Mouse (Mus musculus): ENCODE results near the gene Dcbld2.
"Not testable (repeated sequence)": the region's sequence is repeated elsewhere in the genome, so short reads cannot be mapped to it uniquely, and the experiment has no call there.

Dcbld2 gene

DNA sequence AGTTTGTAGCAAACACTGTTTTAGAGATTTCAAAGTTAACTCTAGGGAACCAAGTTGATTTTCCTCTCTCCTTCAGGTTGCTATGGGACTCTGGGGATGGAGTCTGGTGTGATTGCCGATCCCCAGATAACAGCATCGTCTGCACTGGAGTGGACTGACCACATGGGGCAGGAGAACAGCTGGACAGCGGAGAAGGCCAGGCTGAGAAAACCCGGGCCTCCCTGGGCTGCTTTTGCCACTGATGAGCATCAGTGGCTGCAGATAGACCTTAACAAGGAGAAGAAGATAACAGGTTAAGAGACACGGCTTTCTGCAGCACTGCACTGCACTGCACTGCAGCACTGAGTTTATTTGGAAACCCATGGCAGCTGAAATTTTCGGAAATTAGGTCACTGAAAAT lies 42.4 kb downstream of the Dcbld2 start:
- no peak for DNase-seq (ENCODE audit: low spot score)

DNA sequence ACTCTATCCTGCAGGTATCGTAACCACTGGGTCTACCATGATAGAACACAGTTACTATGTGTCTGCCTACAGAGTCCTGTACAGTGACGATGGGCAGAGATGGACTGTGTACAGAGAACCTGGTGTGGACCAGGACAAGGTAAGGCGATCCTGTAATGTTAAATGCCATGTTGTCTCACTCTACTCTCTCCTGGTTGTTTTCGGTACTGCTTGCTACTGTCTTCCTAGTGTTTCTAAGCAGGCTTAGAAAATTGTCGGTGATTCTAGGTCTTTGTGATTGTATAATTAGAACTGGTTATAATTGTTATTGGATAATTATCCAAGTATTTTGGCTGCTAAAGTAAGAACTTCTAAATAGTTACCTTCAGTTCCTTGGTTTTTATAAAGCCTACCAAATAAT lies 43.4 kb downstream of the Dcbld2 start:
- no peak for DNase-seq (ENCODE audit: low spot score)

GRCm38 (mm10) chr16:58453138-58453537 lies 44.9 kb downstream of the Dcbld2 start:
- no peak for DNase-seq (ENCODE audit: low spot score)

DNA sequence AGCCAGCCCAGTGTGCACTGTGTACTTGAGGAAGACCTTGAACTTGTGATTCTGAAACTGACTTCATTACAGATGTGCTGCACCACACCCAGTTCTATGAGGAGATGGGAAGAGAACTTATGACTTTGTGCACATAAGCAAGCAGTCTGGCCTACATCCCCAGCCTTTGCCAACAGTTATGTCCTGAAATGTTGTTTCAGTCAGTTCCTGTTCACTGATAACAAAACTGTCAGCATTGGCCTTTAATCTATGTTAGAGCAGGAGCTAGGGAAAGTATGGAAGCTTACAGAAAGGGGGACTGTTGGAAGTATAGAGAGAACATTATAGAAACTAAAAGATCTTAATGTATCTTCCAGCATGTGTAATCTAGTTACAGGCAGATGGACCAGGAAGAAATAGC lies 45.6 kb downstream of the Dcbld2 start:
- DNase-seq (ENCODE audit: low spot score): no peak

DNA sequence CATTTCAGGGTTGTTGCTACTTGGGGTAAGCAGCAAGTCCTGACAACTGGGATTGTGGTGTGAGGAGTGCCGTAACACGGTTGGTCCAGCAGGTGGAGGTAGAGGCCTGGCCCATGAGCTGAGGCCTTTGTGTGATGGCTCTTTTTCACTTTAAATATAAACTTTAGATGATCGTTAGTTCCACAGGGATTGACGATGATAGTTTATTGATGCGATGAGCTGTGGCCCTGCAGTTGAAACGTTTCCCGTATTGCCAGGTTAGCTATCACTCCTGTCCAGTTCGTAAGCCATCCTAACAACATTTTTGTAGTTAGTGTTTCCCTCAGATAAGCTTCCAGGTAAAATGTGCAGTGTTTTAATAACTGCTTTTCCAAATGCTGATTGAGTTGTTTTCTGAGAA lies 46.4 kb downstream of the Dcbld2 start:
- peak; percentile 51 for DNase-seq (ENCODE audit: low spot score)

DNA sequence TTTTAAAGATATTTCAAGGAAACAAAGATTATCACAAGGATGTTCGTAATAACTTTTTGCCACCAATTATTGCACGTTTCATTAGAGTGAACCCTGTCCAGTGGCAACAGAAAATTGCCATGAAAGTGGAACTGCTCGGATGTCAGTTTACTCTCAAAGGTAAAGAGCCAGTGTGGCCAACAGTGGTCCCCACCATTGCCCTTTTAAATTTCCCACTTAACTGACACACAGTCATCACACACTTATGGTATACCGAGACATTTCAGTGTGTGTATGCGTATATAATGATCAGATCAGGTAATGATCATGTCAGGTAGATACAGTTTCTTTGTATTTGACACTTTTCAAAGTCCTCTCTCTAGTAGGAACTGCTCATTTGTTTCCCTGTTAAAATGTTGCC lies 46.9 kb downstream of the Dcbld2 start:
- no peak for DNase-seq (ENCODE audit: low spot score)

GRCm38 (mm10) chr16:58456445-58456844 lies 48.2 kb downstream of the Dcbld2 start:
- DNase-seq (ENCODE audit: low spot score): no peak

DNA sequence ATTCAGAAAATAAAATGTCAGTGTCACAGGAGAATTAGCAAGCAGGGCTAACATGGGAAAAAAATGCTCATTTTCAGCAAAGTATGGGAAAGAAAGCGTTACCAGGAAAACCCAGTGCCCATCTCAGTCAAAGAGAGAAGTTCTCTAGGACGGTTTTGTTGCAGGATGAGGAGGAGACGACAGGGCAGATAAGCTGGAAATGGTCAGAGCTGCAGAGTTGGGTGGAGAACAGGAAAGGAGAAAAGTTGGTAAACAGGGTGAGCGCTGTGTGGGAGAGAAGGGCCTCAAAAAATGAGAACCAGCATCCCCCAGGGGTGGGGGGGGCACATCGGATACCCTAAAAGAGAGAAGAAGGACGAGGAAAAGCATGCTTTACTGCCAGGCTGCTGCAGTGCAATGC lies 48.7 kb downstream of the Dcbld2 start:
- DNase-seq (ENCODE audit: low spot score): no peak

DNA sequence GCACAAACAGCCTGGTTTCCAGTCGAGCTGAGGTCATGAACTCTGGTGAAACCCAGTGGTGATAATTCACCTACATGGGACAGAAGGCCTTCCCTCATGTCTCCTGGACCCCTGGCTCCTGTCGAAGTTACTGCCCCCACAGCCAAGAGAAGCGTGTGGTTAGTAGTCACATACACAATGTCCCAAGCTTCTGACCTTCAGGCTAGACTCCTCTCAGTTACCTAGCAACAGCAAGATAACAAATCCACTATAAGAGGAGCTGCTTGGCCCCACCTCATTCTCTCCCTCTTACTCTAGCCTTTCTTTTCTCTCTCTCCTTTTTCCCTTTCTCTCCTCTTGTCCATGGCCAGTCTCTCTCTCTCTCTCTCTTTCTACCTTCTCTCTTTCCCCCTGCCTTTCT lies 51.7 kb downstream of the Dcbld2 start:
- DNase-seq (ENCODE audit: low spot score): not testable (repeated sequence)

- no peak for DNase-seq (ENCODE audit: low spot score)
Measured at GRCm38 (mm10) chr16:58460386-58460785, 52.1 kb downstream of the Dcbld2 start.

GRCm38 (mm10) chr16:58461856-58462518 lies 53.7 kb downstream of the Dcbld2 start:
- no peak for DNase-seq (ENCODE audit: low spot score)

DNA sequence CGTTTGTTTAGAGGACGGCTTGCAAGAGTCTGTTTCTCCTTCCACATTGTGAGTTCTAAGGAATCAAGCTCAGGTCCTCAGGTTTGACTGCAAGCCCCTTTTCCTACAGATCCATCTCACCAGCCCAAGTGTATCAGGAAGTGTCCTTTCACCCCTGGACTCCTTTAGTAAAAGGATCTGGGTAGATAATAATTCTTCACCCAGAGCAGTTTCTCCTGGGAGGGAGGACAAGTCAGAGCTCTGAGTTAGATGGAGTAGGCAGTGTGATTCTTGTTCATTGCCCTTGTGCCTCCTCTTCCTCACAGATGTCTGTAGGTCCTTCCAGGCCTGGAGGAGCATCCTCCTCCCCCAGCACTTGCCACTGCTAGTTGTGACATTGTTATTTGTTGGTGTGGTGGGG lies 54.3 kb downstream of the Dcbld2 start:
- no peak for DNase-seq (ENCODE audit: low spot score)

GRCm38 (mm10) chr16:58464051-58464450 lies 55.8 kb downstream of the Dcbld2 start:
- peak; percentile 17 for DNase-seq (ENCODE audit: low spot score)

DNA sequence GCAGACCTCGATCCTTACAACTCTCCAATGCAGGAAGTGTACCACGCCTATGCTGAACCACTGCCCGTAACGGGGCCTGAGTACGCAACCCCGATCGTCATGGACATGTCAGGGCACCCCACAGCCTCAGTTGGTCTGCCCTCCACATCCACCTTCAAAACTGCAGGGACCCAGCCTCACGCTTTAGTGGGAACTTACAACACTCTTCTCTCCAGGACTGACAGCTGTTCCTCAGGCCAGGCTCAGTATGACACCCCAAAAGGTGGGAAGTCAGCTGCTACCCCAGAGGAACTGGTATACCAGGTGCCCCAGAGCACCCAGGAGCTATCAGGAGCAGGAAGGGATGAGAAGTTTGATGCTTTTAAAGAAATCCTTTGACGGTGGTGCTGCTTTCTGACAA lies 57.2 kb downstream of the Dcbld2 start:
- DNase-seq (ENCODE audit: low spot score): no peak

GRCm38 (mm10) chr16:58470061-58470460 lies 61.8 kb downstream of the Dcbld2 start:
- no peak for DNase-seq (ENCODE audit: low spot score)

DNA sequence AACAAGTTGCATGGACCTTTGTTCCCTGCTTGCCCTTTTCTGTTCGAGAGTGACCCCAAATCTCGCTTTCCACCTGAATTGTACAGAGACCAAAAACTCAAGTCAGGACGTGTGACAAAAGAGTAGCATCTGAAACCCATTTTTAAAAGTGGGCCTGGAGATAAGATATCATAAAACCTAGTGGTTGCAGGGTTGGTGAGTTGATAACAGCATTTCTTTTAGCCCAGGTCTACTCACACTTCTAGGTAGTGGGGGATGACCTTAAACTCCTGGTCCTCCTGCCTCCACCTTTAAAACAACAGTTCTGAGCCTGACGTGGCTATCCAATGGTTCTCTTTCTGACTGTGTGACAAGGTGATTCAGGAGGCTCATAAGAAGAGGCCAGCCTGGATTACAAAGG lies 62.6 kb downstream of the Dcbld2 start:
- no peak for DNase-seq (ENCODE audit: low spot score)

DNA sequence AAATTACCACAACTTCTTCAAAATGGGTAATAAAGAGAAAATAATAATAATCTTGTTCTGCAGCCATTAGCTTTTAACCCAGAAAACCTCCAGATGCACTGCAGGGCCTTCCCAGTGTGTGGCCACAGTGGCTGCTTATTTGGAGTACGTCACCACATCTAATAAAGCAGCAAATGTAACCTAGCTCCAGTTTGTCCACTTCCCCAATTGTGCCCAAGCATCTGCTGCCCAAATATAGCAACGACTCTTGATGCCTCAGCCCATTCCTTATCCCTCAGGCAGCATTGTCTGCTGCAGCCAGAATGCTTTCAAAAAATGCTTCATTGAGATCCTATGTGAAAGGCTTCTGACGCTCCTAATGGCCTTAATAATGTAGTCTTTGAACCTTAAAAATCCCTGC lies 66.6 kb downstream of the Dcbld2 start:
- DNase-seq (ENCODE audit: low spot score): no peak

GRCm38 (mm10) chr16:58475544-58476154 lies 67.4 kb downstream of the Dcbld2 start:
- DNase-seq (ENCODE audit: low spot score): no peak

DNA sequence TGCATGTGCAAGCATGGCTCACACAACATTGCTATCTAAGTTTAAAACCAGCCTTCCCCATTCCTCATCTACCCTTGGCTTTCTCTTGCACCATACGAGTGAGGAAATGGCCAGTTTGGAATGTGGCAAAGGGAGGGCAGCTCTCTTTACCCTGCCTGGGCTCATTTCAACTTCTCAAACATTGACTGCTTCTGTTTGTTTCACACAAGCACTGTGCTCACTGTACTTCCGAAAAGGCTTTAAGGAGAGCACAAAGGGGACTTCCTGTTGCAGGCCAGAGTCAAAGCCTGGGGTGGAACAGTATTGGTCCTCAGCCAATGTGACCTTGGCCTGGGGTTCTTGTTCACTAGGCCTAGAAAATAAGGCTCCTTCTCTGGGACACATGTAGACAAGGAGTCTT lies 68.1 kb downstream of the Dcbld2 start:
- DNase-seq (ENCODE audit: low spot score): no peak

- no peak for DNase-seq (ENCODE audit: low spot score)
Measured at GRCm38 (mm10) chr16:58479898-58480448, 71.7 kb downstream of the Dcbld2 start.

DNA sequence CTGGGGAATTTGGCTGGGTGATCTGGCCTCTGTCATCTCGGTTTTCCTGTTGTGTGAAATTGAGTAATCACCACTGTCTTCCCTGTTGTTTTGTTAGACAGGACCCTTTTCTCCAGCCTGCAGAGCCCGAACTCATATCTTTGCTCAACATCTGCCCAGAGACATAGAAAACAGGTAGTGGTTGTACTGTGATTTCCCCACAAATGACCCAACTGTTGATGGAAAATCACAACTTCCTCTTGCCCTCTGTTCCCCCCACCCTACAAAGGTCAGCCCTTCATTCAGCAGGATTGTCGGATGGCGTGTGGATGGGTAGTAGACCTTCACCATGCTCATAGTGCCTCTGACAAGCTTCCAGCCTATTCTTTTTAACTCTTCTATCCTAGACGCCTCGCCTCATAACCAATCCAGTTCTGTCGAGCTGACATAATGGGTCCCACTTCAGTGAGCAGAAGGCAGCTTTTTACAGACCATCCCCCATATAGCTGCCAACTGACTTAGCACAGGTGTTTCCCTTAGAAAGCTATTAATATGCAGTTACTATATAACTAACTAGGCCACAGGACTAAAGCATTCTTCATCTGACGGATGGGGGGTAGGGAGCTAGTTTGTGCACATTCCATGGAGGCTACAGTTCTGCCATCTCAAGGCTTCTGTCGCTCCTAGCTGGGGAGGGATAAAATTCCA lies 73.1 kb downstream of the Dcbld2 start:
- DNase-seq (ENCODE audit: low spot score): no peak

- no peak for DNase-seq (ENCODE audit: low spot score)
Measured at GRCm38 (mm10) chr16:58481906-58482270, 73.6 kb downstream of the Dcbld2 start.

DNA sequence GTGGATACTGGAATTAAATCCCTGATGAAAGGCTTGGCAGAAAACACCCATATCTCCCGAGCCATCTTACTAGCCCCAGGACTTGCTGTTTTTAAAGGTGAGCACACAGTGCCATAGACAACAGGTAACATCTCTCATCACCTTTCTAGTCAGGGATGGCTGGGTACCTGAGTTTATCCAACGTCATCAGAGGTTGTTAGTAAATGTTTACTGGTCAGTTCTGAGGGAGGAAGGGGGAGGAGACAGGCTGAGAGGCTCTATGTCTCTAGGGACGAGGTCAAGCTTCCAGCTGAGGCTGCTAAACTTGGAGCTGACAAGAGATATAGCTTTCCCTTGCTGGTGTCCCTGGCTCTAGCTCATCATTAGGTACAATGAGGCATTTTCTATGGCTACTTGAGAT lies 74.1 kb downstream of the Dcbld2 start:
- DNase-seq (ENCODE audit: low spot score): no peak

Data from urinary bladder, postnatal 14 days (tissue).